Mouse (Mus musculus) bone marrow macrophage, adult 2 months (primary cell): ENCODE measurements at regions not wholly inside any gene's neighbourhood (a gene's known extent, or its start where the extent isn't known, plus 50 kb on each side); places are given as distances from the start of the nearest gene placed in this dataset.

Experiments used
- H3K27ac ChIP-seq: 2 replicates; pipeline ENCODE4 v1.5.1; 2012; ENCODE audit warnings: low read depth, low read length; ENCODE audit not compliant: insufficient read depth
- H3K4me1 ChIP-seq: 2 replicates; pipeline ENCODE4 v1.6.1; 2012; ENCODE audit warnings: low read length; ENCODE audit not compliant: control insufficient read depth, insufficient read depth
- H3K4me3 ChIP-seq: 2 replicates; pipeline ENCODE4 v1.5.1; 2012; ENCODE audit warnings: mild to moderate bottlenecking, low read length, moderate library complexity; ENCODE audit not compliant: insufficient read depth
- CTCF ChIP-seq: IDR thresholded peaks from 2 replicates; pipeline ENCODE4 v1.5.1; 2012; ENCODE audit warnings: low read depth, mild to moderate bottlenecking, low read length, moderate library complexity
- POLR2A ChIP-seq: IDR thresholded peaks from 2 replicates; pipeline ENCODE4 v1.6.1; 2012; ENCODE audit warnings: mild to moderate bottlenecking, low read depth, low read length, borderline replicate concordance

- TF ChIP-seq POLR2A (no peak), CTCF (no peak)
- no peak overlapping the region for H3K4me3 ChIP-seq
- no peaks in the 10 kb centered on the region for H3K4me1 ChIP-seq
- H3K27ac ChIP-seq, result no peak overlapping the region
Measured at GRCm38 (mm10) chr13:53721038-53721463, 248.2 kb upstream of the Msx2 start.

- TF ChIP-seq POLR2A, result no peak
- TF ChIP-seq CTCF, result no peak
- no peak overlapping the region for H3K4me3 ChIP-seq
- H3K27ac ChIP-seq, result no peak overlapping the region
- H3K4me1 ChIP-seq, result no peaks in the 10 kb centered on the region
Measured at GRCm38 (mm10) chr13:53717582-53717981, 244.7 kb upstream of the Msx2 start.

- H3K27ac ChIP-seq, result no peak overlapping the region
- TF ChIP-seq POLR2A (no peak), CTCF (no peak)
- no peak overlapping the region for H3K4me3 ChIP-seq
- H3K4me1 ChIP-seq, result no peaks in the 10 kb centered on the region
Measured at GRCm38 (mm10) chr13:53717086-53717485, 244.2 kb upstream of the Msx2 start.

GRCm38 (mm10) chr13:53709062-53709461 is 236.2 kb upstream of the Msx2 start:
- H3K4me3 ChIP-seq, result no peak overlapping the region
- no peak for TF ChIP-seq CTCF
- TF ChIP-seq POLR2A, result no peak
- H3K27ac ChIP-seq, result no peak overlapping the region
- H3K4me1 ChIP-seq, result no peaks in the 10 kb centered on the region

- TF ChIP-seq CTCF, result no peak
- Histone ChIP-seq H3K4me3 (no peak overlapping the region), H3K4me1 (no peaks in the 10 kb centered on the region), H3K27ac (no peak overlapping the region)
Measured at GRCm38 (mm10) chr13:53707548-53707947, 234.7 kb upstream of the Msx2 start.

GRCm38 (mm10) chr13:53704104-53704503 is 231.2 kb upstream of the Msx2 start:
- no peak overlapping the region for H3K27ac ChIP-seq
- H3K4me3 ChIP-seq, result no peak overlapping the region
- TF ChIP-seq CTCF, result no peak
- no peaks in the 10 kb centered on the region for H3K4me1 ChIP-seq

- Histone ChIP-seq H3K4me3 (no peak overlapping the region), H3K4me1 (no peaks in the 10 kb centered on the region), H3K27ac (no peak overlapping the region)
- TF ChIP-seq POLR2A, result no peak
- no peak for TF ChIP-seq CTCF
Measured at GRCm38 (mm10) chr13:53700236-53700635, 227.4 kb upstream of the Msx2 start.

- Histone ChIP-seq H3K27ac (no peak overlapping the region), H3K4me3 (no peak overlapping the region), H3K4me1 (no peaks in the 10 kb centered on the region)
- TF ChIP-seq CTCF (no peak), POLR2A (no peak)
Measured at GRCm38 (mm10) chr13:53697954-53698353, 225.1 kb upstream of the Msx2 start.

- no peaks in the 10 kb centered on the region for H3K4me1 ChIP-seq
- no peak overlapping the region for H3K4me3 ChIP-seq
- no peak for TF ChIP-seq CTCF
- no peak for TF ChIP-seq POLR2A
- H3K27ac ChIP-seq, result no peak overlapping the region
Measured at GRCm38 (mm10) chr13:53695385-53695784, 222.5 kb upstream of the Msx2 start.

GRCm38 (mm10) chr13:53688934-53689333 is 216.1 kb upstream of the Msx2 start:
- TF ChIP-seq CTCF, result no peak
- no peak for TF ChIP-seq POLR2A
- Histone ChIP-seq H3K4me3 (no peak overlapping the region), H3K27ac (no peak overlapping the region), H3K4me1 (no peaks in the 10 kb centered on the region)

- Histone ChIP-seq H3K4me3 (no peak overlapping the region), H3K4me1 (no peaks in the 10 kb centered on the region), H3K27ac (no peak overlapping the region)
- no peak for TF ChIP-seq POLR2A
- no peak for TF ChIP-seq CTCF
Measured at GRCm38 (mm10) chr13:53688489-53688888, 215.6 kb upstream of the Msx2 start.
